Mouse (Mus musculus) midbrain, embryonic 12.5 days (tissue): ENCODE results near the gene Pcmtd2. TPM values are rescaled to one million over a fixed set of nuclear protein-coding genes. Genes with fewer than 3 reads are reported as not detected.

ENCODE experiments used
- ATAC-seq: fragments of 200-750 bp; cut with Nextera tagmentation; 2 replicates; pipeline ENCODE4 v1.8.0; 2017; ENCODE audit warnings: low read depth, moderate TSS enrichment, moderate library complexity; ENCODE audit not compliant: low FRiP score
- H3K27ac ChIP-seq: fragments of 300-500 bp; sonication (generic); replicated peaks from 2 replicates; pipeline ENCODE4 v1.5.1; 2016; ENCODE audit warnings: mild to moderate bottlenecking
- H3K27me3 ChIP-seq: fragments of 300-500 bp; sonication (generic); 2 replicates; pipeline ENCODE4 v1.6.1; 2016; ENCODE audit warnings: mild to moderate bottlenecking
- H3K36me3 ChIP-seq: fragments of 300-500 bp; sonication (generic); 2 replicates; pipeline ENCODE4 v1.6.1; 2016
- H3K4me1 ChIP-seq: fragments of 300-500 bp; sonication (generic); 2 replicates; pipeline ENCODE4 v1.6.1; 2016
- H3K4me2 ChIP-seq: fragments of 300-500 bp; sonication (generic); replicated peaks from 2 replicates; pipeline ENCODE4 v1.6.1; 2016; ENCODE audit warnings: mild to moderate bottlenecking, moderate library complexity
- H3K4me3 ChIP-seq: fragments of 300-500 bp; sonication (generic); 2 replicates; pipeline ENCODE4 v1.5.1; 2016; ENCODE audit warnings: mild to moderate bottlenecking
- H3K9ac ChIP-seq: fragments of 300-500 bp; sonication (generic); replicated peaks from 2 replicates; pipeline ENCODE4 v1.6.1; 2016; ENCODE audit warnings: mild to moderate bottlenecking, moderate library complexity
- H3K9me3 ChIP-seq: fragments of 300-500 bp; sonication (generic); 2 replicates; pipeline ENCODE4 v1.6.1; 2016; ENCODE audit warnings: mild to moderate bottlenecking
- WGBS: fragments of 180-500 bp; shearing (Covaris S2); methylation state at CpG from one replicate; pipeline ENCODE4 v1.1.7; 2016; 5-methylcytosine and 5-hydroxymethylcytosine counted together
- polyA plus RNA-seq: library from polyadenylated mRNA; unstranded; fragments of >200 nt; fragmentation: Nextera tagmentation; extraction: Ambion mirVana; gene quantifications from 2 replicates; pipeline ENCODE4 v1.2.1, GENCODE M21; 2016

The Pcmtd2 gene
- polyA plus RNA-seq, 1 experiment from 2014 or later, result 42.9 TPM

- H3K27ac ChIP-seq, result no peak overlapping the region
- peaks cover 16% of the 10 kb centered on the region for H3K4me1 ChIP-seq
- H3K4me3 ChIP-seq, result no peak overlapping the region
- 65% methylated on average over 5 of the region's 5 CpGs for whole genome bisulfite sequencing
- no peaks in the 10 kb centered on the region for H3K9me3 ChIP-seq
- ATAC-seq, result no peak
- H3K9ac ChIP-seq, result no peak overlapping the region
- peaks cover 41% of the 10 kb centered on the region for H3K36me3 ChIP-seq
- H3K4me2 ChIP-seq, result no peak overlapping the region
- no peaks in the 10 kb centered on the region for H3K27me3 ChIP-seq
Measured at GRCm38 (mm10) chr2:181866931-181867330, 29.3 kb downstream of the Pcmtd2 start.

DNA sequence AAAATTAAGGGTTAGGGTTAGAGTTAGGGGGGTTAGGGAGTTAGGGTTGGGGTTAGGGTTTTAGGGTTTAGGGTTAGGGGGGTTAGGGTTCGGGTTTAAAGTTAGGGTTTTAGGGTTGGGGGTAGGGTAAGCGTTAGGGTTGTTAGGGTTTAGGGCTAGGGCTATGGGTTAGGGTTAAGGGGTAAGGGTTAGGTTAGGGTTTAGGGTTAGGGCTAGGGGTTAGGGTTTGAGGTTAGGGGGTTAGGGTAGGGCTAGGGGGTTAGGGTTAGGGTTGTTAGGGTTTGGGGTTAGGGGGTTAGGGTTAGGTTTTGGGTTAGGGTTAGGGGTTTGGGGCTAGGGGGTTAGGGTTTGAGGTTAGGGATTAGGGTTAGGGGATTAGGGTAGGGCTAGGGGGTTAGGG, 33.4 kb downstream of the Pcmtd2 start:
- peaks cover 52% of the 10 kb centered on the region for H3K36me3 ChIP-seq
- H3K27ac ChIP-seq, result no peak overlapping the region
- 92% methylated on average over 2 of the region's 2 CpGs for WGBS
- no peaks in the 10 kb centered on the region; the same call in 1 of the 2 replicates for H3K4me1 ChIP-seq
- no peak overlapping the region for H3K4me3 ChIP-seq
- no peaks in the 10 kb centered on the region for H3K9me3 ChIP-seq
- no peak for ATAC-seq
- no peak overlapping the region for H3K9ac ChIP-seq
- no peaks in the 10 kb centered on the region for H3K27me3 ChIP-seq
- no peak overlapping the region for H3K4me2 ChIP-seq

GRCm38 (mm10) chr2:181878903-181879302, 41.2 kb downstream of the Pcmtd2 start:
- Histone ChIP-seq H3K4me1 (no peaks in the 10 kb centered on the region), H3K36me3 (peaks cover 27% of the 10 kb centered on the region; the same call in 1 of the 2 replicates)
- 69% methylated on average over 1 of the region's 1 CpGs for WGBS

GRCm38 (mm10) chr2:181883022-181883749, 45.5 kb downstream of the Pcmtd2 start:
- no peak overlapping the region for H3K4me3 ChIP-seq
- H3K9me3 ChIP-seq, result no peaks in the 10 kb centered on the region
- no peaks in the 10 kb centered on the region for H3K4me1 ChIP-seq
- H3K36me3 ChIP-seq, result 0 out of 2 replicates have a peak, but pooled peaks cover 14% of the 10 kb centered on the region
- no peaks in the 10 kb centered on the region for H3K27me3 ChIP-seq
- no peak overlapping the region for H3K27ac ChIP-seq
- H3K4me2 ChIP-seq, result no peak overlapping the region
- ATAC-seq, result no peak
- WGBS, result 86% methylated on average over 3 of the region's 3 CpGs
- no peak overlapping the region for H3K9ac ChIP-seq

More at GRCm38 (mm10) chr2:181878903-181879302, 41.2 kb downstream of the Pcmtd2 start:
- ATAC-seq, result no peak
- Histone ChIP-seq H3K4me2 (no peak overlapping the region), H3K9me3 (no peaks in the 10 kb centered on the region), H3K4me3 (no peak overlapping the region), H3K9ac (no peak overlapping the region), H3K27ac (no peak overlapping the region), H3K27me3 (no peaks in the 10 kb centered on the region)

Other genes starting within 250 kb of the Pcmtd2 start
- gene Prpf6, start 246.0 kb upstream of the Pcmtd2 start, polyA plus RNA-seq, result 75.2 and 80.5 TPM in 2 replicates
- gene Zfp512b, start 245.1 kb upstream of the Pcmtd2 start, polyA plus RNA-seq, result 71.9 and 85.5 TPM in 2 replicates
- gene Samd10, start 238.6 kb upstream of the Pcmtd2 start, polyA plus RNA-seq, result 88.8 and 92.4 TPM in 2 replicates
- not detected in 2 replicates for gene Gm29797, start 180.8 kb upstream of the Pcmtd2 start, polyA plus RNA-seq
- gene Sox18, start 166.2 kb upstream of the Pcmtd2 start, polyA plus RNA-seq, result 15.4 and 19.3 TPM in 2 replicates
- gene Tcea2, start 157.5 kb upstream of the Pcmtd2 start, polyA plus RNA-seq, result 21.1 and 23.3 TPM in 2 replicates
- gene Rgs19, start 143.9 kb upstream of the Pcmtd2 start, polyA plus RNA-seq, result 44.9 and 45.3 TPM in 2 replicates
- gene Lkaaear1, start 139.4 kb upstream of the Pcmtd2 start, polyA plus RNA-seq, result not detected in 2 replicates
- 41.8 and 42.5 TPM in 2 replicates for gene Oprl1, start 122.8 kb upstream of the Pcmtd2 start, polyA plus RNA-seq
- 66.4 and 76.0 TPM in 2 replicates for gene Myt1, start 74.5 kb upstream of the Pcmtd2 start, polyA plus RNA-seq
- 99.0 and 99.8 TPM in 2 replicates for gene Polr3k, start 26.5 kb downstream of the Pcmtd2 start, polyA plus RNA-seq
- not detected in 2 replicates for gene Gm14496, start 153.3 kb downstream of the Pcmtd2 start, polyA plus RNA-seq